Mouse (Mus musculus) WW6 (cell line): ENCODE measurements at regions not wholly inside any gene's neighbourhood (a gene's known extent, or its start where the extent isn't known, plus 50 kb on each side); places are given as distances from the start of the nearest gene placed in this dataset.
A peak's percentile ranks its signal among the peaks of the same experiment; 100 is the strongest.

Experiments
- DNase-seq: peaks from one replicate; pipeline ENCODE4 v3.0.0-alpha.2; 2013; ENCODE audit warnings: low read depth, low spot score

- DNase-seq: no peak
Measured at GRCm38 (mm10) chr4:124181335-124181734, 263.5 kb upstream of the 4930535I16Rik start.

GRCm38 (mm10) chr4:124178401-124179018, 260.7 kb upstream of the 4930535I16Rik start:
- no peak for DNase-seq

- no peak for DNase-seq
Measured at GRCm38 (mm10) chr4:124175531-124175930, 257.7 kb upstream of the 4930535I16Rik start.

DNA sequence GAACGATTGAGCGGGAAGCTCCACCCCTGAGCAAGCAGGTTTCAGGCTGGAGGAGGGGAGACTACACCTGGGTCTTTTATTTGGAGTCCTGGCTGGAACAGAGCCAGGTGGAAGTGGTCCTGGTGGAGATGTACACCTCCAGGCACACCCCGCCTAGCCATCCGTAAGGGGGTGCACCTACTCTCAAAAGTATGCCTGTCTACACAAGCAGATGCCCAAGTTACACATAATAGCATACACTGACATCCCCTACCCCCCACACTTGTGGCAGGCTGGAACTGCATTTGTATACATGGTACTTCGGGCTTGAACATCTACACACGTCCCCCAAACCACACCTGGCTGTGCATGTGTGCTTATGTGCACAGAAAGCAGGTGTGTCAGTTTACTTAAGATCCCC, 236.8 kb upstream of the 4930535I16Rik start:
- DNase-seq: no peak

DNA sequence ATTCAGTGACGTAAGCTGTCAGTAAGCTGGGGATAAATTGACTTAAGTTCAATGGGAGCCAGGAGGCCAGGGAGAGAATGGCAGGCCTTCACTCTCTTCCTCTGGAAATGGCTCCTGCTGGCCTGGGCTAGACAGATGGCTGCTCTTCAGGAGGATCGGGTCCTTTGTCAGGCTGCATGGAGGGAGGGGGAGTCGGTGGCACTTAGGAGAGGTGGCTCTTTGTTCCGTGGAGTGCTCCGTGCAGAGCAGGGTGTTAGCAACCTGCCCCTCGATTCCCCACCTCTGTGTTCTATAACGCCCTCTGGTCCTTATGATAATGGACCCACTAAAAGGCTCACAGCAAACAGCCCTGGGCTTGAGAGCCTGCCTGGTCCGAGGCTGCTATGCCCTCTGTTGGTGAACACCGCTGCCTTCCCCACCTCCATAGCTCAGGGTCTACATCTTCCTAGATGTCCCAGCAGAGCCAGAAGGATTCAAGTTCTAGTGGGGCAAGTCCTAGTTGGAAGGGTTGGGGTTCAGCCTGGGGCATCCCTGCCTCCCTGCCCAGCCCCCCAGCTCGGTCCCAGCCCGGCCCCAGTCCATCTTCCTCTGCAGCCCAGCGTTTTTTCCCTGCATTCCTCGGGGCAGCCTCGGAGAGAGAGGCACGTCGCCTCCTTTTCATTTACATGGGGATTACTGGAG, 232.1 kb upstream of the 4930535I16Rik start:
- DNase-seq: no peak

GRCm38 (mm10) chr4:124149037-124149436, 231.2 kb upstream of the 4930535I16Rik start:
- no peak for DNase-seq

GRCm38 (mm10) chr4:124147276-124147675, 229.5 kb upstream of the 4930535I16Rik start:
- no peak for DNase-seq

- DNase-seq: no peak
Measured at GRCm38 (mm10) chr4:124146135-124146534, 228.3 kb upstream of the 4930535I16Rik start.

GRCm38 (mm10) chr4:124143630-124144029, 225.8 kb upstream of the 4930535I16Rik start:
- no peak for DNase-seq

GRCm38 (mm10) chr4:124143226-124143625, 225.4 kb upstream of the 4930535I16Rik start:
- DNase-seq: no peak

DNA sequence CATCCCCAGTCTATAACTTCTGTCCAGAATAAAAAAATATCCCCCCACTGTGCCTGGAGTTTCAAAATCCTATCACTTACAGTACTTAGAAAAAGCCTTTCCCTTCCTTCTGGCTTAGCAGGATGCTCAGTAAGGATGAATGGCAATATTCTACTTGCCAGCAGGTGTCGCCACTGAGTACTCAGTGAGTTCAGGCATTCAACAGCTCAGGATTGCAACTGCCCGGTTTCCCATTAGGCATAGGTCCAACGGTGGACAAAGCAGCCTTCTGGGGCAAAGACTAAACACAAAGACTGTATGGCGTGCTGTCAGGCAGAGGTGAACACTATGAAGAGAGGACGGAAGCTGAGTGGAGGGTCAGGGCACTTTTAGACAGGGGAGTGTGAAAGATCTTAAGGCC, 224.3 kb upstream of the 4930535I16Rik start:
- no peak for DNase-seq

- DNase-seq: no peak
Measured at GRCm38 (mm10) chr4:124135165-124135470, 217.3 kb upstream of the 4930535I16Rik start.

DNA sequence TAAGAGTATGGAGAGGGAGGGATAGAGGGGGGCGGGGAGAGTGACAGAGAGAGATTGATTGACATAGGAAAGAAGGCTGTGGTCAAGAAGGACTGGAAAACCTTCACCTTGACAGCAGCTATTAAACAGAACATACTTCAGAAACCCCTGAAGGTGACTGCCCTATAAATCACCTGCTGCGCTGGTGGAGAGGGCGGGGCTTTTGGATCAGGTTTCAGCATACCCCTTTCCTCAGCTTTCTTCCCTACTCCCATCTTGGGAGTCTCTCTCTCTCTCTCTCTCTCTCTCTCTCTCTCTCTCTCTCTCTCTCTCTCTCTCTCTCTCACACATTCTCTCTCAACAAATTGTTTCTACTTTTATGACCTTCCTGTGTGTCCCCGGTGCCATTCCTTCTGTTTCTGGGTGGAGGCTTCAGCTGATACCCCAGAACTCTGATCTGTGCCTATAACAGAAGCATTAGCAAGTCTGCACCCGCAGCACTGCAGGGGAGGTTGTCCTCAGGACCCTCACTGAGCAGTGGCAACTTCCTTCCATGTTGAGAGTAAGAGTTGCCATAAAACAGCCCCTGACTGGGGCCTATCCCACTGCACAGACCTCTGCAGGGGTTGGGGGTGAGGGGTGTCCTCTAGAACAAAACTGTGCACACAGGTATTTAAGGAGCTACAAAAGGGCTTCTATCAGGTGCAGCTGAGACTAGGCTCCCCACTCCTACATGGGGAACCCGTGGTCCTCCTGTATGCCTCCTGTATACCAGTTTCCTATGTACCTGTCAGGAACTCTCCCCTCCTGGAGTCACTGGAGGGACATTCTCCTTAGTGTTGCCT, 216.7 kb upstream of the 4930535I16Rik start:
- DNase-seq: no peak

GRCm38 (mm10) chr4:124130946-124131345, 213.1 kb upstream of the 4930535I16Rik start:
- no peak for DNase-seq

DNA sequence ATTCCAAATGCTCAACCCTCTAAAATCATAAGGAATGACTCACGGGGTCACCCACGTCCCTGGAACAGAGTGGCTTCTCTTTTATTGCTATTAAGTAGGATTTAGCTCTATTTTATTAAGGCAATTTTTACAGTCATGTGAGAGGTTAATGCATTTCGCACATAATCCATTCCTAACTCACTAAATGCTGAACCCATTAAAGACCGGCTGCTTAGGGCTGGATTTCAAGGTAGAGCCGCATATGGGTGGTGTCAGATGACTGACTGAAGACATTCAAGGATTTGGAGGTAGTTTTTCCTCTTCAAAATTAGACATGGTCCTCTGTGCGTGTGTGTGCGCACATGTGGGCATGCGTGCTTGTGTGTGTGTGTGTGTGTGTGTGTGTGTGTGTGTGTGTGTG, 208.4 kb upstream of the 4930535I16Rik start:
- DNase-seq: no peak

DNA sequence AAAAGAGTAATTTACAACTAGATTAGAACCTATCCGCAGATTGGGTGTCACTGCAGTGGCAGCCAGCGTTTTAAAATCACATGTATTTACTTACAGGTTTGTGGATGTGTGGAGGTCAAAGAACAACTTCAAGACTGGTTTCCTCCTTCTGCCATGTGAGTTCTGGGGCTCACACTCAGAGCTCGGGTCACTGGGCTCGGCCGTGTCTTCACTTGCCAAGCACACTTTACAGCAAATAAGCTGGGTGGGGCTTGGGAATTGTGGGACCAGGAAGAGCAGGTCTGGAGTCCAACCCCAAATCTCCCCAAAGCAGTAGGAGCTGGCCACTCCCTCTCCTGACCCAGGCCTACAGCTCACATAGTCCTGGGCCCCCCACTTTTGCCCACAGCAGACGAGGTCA, 202.5 kb upstream of the 4930535I16Rik start:
- no peak for DNase-seq

- DNase-seq: no peak
Measured at GRCm38 (mm10) chr4:124113856-124114345, 196.1 kb upstream of the 4930535I16Rik start.

DNA sequence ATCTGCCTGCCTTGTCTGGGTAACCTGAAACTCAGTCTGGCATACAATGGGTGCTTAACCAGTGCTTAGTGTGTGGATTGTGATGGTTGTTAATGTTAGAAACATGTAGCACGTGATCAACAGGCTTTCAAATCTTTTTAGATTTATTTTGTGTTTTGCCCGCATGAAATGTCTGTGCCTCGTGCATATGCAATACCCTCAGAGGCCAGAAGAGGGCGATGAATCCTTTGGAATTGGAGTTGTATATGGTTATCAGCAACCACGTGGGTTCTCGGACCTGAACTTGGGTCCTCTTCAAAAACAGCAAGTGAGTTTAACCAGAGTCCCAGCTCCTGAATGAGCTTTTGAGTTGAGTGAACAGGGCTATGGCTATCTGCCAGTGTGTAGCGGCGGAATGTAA, 192.9 kb upstream of the 4930535I16Rik start:
- peak; percentile 33 for DNase-seq

DNA sequence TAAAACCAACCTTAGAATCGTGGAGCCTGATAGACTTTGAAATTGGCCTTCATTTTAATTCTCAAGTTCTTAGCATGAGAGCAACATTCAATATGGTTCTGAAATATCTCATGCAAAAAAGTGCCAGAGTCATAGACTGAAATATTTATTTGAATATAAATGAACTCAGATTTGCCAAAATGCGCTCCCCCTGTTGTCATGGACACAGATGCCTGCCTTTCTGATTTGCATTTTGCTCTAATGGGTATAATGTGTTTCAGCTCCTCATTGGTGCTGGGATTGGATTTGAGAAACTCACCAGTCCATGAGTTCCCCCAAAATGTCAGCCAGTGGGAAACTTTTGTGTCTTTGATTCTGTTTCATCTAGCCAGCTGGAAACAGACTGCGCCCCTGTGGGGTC, 191.5 kb upstream of the 4930535I16Rik start:
- DNase-seq: no peak

- peak; percentile 16 for DNase-seq
Measured at GRCm38 (mm10) chr4:124102684-124103083, 184.9 kb upstream of the 4930535I16Rik start.

DNA sequence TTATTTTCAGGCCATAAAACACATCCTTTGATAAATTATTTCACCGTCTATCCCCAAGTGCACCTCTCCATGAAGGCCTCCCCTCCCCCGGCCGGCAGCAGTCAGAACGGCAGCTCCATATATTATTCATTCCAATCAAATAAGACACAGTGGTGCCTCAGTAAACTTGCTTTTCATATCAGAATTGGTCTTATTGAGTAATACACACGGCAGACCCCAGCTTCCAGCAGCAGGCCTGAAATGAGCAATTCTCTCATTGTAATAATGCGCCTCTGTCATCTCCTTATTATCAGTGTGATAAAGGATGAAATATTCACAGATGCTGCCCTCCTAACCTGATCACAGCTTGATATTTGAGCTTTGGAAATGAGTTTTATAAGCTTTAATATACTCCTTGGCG, 169.0 kb upstream of the 4930535I16Rik start:
- no peak for DNase-seq

GRCm38 (mm10) chr4:124086254-124086653, 168.4 kb upstream of the 4930535I16Rik start:
- no peak for DNase-seq

GRCm38 (mm10) chr4:124079603-124080002, 161.8 kb upstream of the 4930535I16Rik start:
- no peak for DNase-seq
